Mouse (Mus musculus) hindbrain, embryonic 14.5 days (tissue): Measurements from ENCODE around the gene Spire2. TPM values are rescaled to one million over a fixed set of nuclear protein-coding genes. Genes with fewer than 3 reads are reported as not detected.

Source experiments
- ATAC-seq: fragments of 200-750 bp; cut with Nextera tagmentation; 2 replicates; pipeline ENCODE4 v1.8.0; 2017; ENCODE audit warnings: moderate number of reproducible peaks, mild to moderate bottlenecking, moderate TSS enrichment, moderate library complexity; ENCODE audit not compliant: low FRiP score
- DNase-seq: peaks from one replicate; pipeline ENCODE4 v3.0.0-alpha.2; 2015; ENCODE audit warnings: low spot score
- H3K27ac ChIP-seq: fragments of 300-500 bp; sonication (generic); 2 replicates; pipeline ENCODE4 v1.5.1; 2014; ENCODE audit warnings: mild to moderate bottlenecking, moderate library complexity
- H3K27me3 ChIP-seq: fragments of 300-500 bp; sonication (generic); 2 replicates; pipeline ENCODE4 v1.6.1; 2014; ENCODE audit warnings: mild to moderate bottlenecking, low read length, mixed read lengths; ENCODE audit not compliant: control insufficient read depth, insufficient read depth
- H3K36me3 ChIP-seq: fragments of 300-500 bp; sonication (generic); replicated peaks from 2 replicates; pipeline ENCODE4 v1.6.1; 2014; ENCODE audit not compliant: control insufficient read depth, insufficient read depth
- H3K4me1 ChIP-seq: fragments of 300-500 bp; sonication (generic); replicated peaks from 2 replicates; pipeline ENCODE4 v1.6.1; 2014; ENCODE audit warnings: antibody characterized with exemption, low read length, mixed read lengths; ENCODE audit not compliant: control insufficient read depth, insufficient read depth
- H3K4me2 ChIP-seq: fragments of 300-500 bp; sonication (generic); replicated peaks from 2 replicates; pipeline ENCODE4 v1.6.1; 2014; ENCODE audit warnings: mild to moderate bottlenecking, moderate library complexity
- H3K4me3 ChIP-seq: fragments of 300-500 bp; sonication (generic); replicated peaks from 2 replicates; pipeline ENCODE4 v1.5.1; 2014; ENCODE audit warnings: mild to moderate bottlenecking, low read length
- H3K9ac ChIP-seq: fragments of 300-500 bp; sonication (generic); 2 replicates; pipeline ENCODE4 v1.6.1; 2014
- H3K9me3 ChIP-seq: fragments of 300-500 bp; sonication (generic); 2 replicates; pipeline ENCODE4 v1.6.1; 2016; ENCODE audit warnings: low read length; ENCODE audit not compliant: control insufficient read depth
- WGBS: fragments of 180-500 bp; shearing (Covaris S2); extraction: QIAGEN DNeasy Blood & Tissue Kit; methylation state at CpG from one replicate; pipeline ENCODE4 v1.1.7; 2014; 5-methylcytosine and 5-hydroxymethylcytosine counted together
- polyA plus RNA-seq: library from polyadenylated mRNA; unstranded; fragments of >200 nt; fragmentation: Nextera tagmentation; extraction: Ambion mirVana; gene quantifications from 2 replicates; pipeline ENCODE4 v1.2.1, GENCODE M21; 2014

Spire2 gene
- polyA plus RNA-seq, 1 experiment from 2014 or later, result 33.1 TPM

- DNase-seq (no peak), ATAC-seq (no peak)
- Histone ChIP-seq H3K27me3 (no peaks in the 10 kb centered on the region), H3K4me1 (no peaks in the 10 kb centered on the region), H3K9me3 (no peaks in the 10 kb centered on the region), H3K36me3 (no peaks in the 10 kb centered on the region), H3K4me2 (no peak overlapping the region), H3K9ac (no peak overlapping the region), H3K27ac (no peak overlapping the region), H3K4me3 (no peak overlapping the region)
- 91% methylated on average over 8 of the region's 8 CpGs for whole genome bisulfite sequencing
These were observed 9.7 kb downstream of the Spire2 start for GRCm38 (mm10) chr8:123342253-123342652.

GRCm38 (mm10) chr8:123342911-123343310 lies 10.4 kb downstream of the Spire2 start:
- H3K27ac ChIP-seq, result no peak overlapping the region
- H3K36me3 ChIP-seq, result peaks cover 4% of the 10 kb centered on the region; the same call in 1 of the 2 replicates
- WGBS, result 89% methylated on average over 7 of the region's 7 CpGs
- DNase-seq (no peak), ATAC-seq (no peak)
- H3K4me2 ChIP-seq, result no peak overlapping the region
- H3K9ac ChIP-seq, result no peak overlapping the region
- no peaks in the 10 kb centered on the region for H3K4me1 ChIP-seq
- H3K9me3 ChIP-seq, result no peaks in the 10 kb centered on the region
- H3K4me3 ChIP-seq, result no peak overlapping the region
- H3K27me3 ChIP-seq, result no peaks in the 10 kb centered on the region

GRCm38 (mm10) chr8:123343422-123343821 lies 10.9 kb downstream of the Spire2 start:
- H3K9me3 ChIP-seq, result no peaks in the 10 kb centered on the region
- no peak overlapping the region for H3K27ac ChIP-seq
- no peak overlapping the region for H3K4me3 ChIP-seq
- 88% methylated on average over 12 of the region's 12 CpGs for WGBS
- ATAC-seq (no peak), DNase-seq (no peak)
- H3K4me2 ChIP-seq, result no peak overlapping the region
- H3K27me3 ChIP-seq, result no peaks in the 10 kb centered on the region
- peaks cover 9% of the 10 kb centered on the region; the same call in 1 of the 2 replicates for H3K36me3 ChIP-seq
- H3K9ac ChIP-seq, result no peak overlapping the region
- 0 out of 2 replicates have a peak, but pooled peaks cover 1% of the 10 kb centered on the region for H3K4me1 ChIP-seq

- WGBS, result 91% methylated on average over 8 of the region's 8 CpGs
- Histone ChIP-seq H3K4me3 (no peak overlapping the region), H3K9ac (no peak overlapping the region), H3K9me3 (no peaks in the 10 kb centered on the region), H3K27ac (no peak overlapping the region), H3K27me3 (no peaks in the 10 kb centered on the region), H3K36me3 (peaks cover 26% of the 10 kb centered on the region), H3K4me1 (0 out of 2 replicates have a peak, but pooled peaks cover 8% of the 10 kb centered on the region), H3K4me2 (no peak overlapping the region)
- DNase-seq, result no peak
- ATAC-seq, result no peak
These were observed 12.6 kb downstream of the Spire2 start for GRCm38 (mm10) chr8:123345135-123345534.

- H3K9ac ChIP-seq, result no peak overlapping the region
- 91% methylated on average over 6 of the region's 6 CpGs for WGBS
- ATAC-seq (no peak), DNase-seq (no peak)
- 0 out of 2 replicates have a peak, but pooled peaks cover 8% of the 10 kb centered on the region for H3K4me1 ChIP-seq
- peaks cover 31% of the 10 kb centered on the region for H3K36me3 ChIP-seq
- H3K4me3 ChIP-seq, result no peak overlapping the region
- no peaks in the 10 kb centered on the region for H3K9me3 ChIP-seq
- H3K4me2 ChIP-seq, result no peak overlapping the region
- no peaks in the 10 kb centered on the region for H3K27me3 ChIP-seq
- no peak overlapping the region for H3K27ac ChIP-seq
These were observed 13.3 kb downstream of the Spire2 start for GRCm38 (mm10) chr8:123345856-123346255.

GRCm38 (mm10) chr8:123347293-123347692 lies 14.8 kb downstream of the Spire2 start:
- Histone ChIP-seq H3K36me3 (peaks cover 31% of the 10 kb centered on the region), H3K27me3 (no peaks in the 10 kb centered on the region), H3K4me3 (no peak overlapping the region), H3K9ac (no peak overlapping the region), H3K4me2 (no peak overlapping the region), H3K9me3 (no peaks in the 10 kb centered on the region), H3K4me1 (0 out of 2 replicates have a peak, but pooled peaks cover 8% of the 10 kb centered on the region), H3K27ac (no peak overlapping the region)
- WGBS, result 86% methylated on average over 2 of the region's 2 CpGs
- DNase-seq (no peak), ATAC-seq (no peak)

GRCm38 (mm10) chr8:123348237-123348843 lies 15.8 kb downstream of the Spire2 start:
- ATAC-seq (no peak), DNase-seq (peak; percentile 75)
- Histone ChIP-seq H3K9me3 (no peaks in the 10 kb centered on the region), H3K4me2 (no peak overlapping the region), H3K4me3 (no peak overlapping the region), H3K9ac (no peak overlapping the region), H3K27me3 (no peaks in the 10 kb centered on the region), H3K27ac (0 out of 2 replicates have a peak overlapping the region, but pooled peaks have one; percentile 14), H3K36me3 (peaks cover 31% of the 10 kb centered on the region), H3K4me1 (0 out of 2 replicates have a peak, but pooled peaks cover 8% of the 10 kb centered on the region)
- 64% methylated on average over 9 of the region's 9 CpGs for WGBS

GRCm38 (mm10) chr8:123349073-123349472 lies 16.6 kb downstream of the Spire2 start:
- no peak for DNase-seq
- Histone ChIP-seq H3K4me3 (no peak overlapping the region), H3K27me3 (no peaks in the 10 kb centered on the region), H3K4me2 (no peak overlapping the region), H3K9ac (no peak overlapping the region), H3K36me3 (peaks cover 31% of the 10 kb centered on the region), H3K4me1 (0 out of 2 replicates have a peak, but pooled peaks cover 8% of the 10 kb centered on the region), H3K9me3 (no peaks in the 10 kb centered on the region), H3K27ac (no peak overlapping the region)
- no peak for ATAC-seq
- WGBS, result 85% methylated on average over 4 of the region's 4 CpGs

- no peak for DNase-seq
- Histone ChIP-seq H3K4me1 (0 out of 2 replicates have a peak, but pooled peaks cover 8% of the 10 kb centered on the region), H3K27ac (no peak overlapping the region), H3K4me2 (no peak overlapping the region), H3K27me3 (no peaks in the 10 kb centered on the region), H3K4me3 (no peak overlapping the region), H3K9ac (no peak overlapping the region), H3K9me3 (no peaks in the 10 kb centered on the region), H3K36me3 (peaks cover 47% of the 10 kb centered on the region)
- no peak for ATAC-seq
- WGBS, result 85% methylated on average over 12 of the region's 12 CpGs
These were observed 19.6 kb downstream of the Spire2 start for GRCm38 (mm10) chr8:123352118-123352517.
